In genomic region chr13:49472676-49473005, GRCm38 (mm10) we compare ENCODE assay signal across 23 mouse cellular contexts. TPM values are rescaled to one million over a fixed set of nuclear protein-coding genes. Genes with fewer than 3 reads are reported as not detected.
DNase-seq lines count a peak whose midpoint lies in the region; ATAC-seq and TF ChIP-seq lines count a peak whose summit lies in the region.
"Had no signal": no experiment of that assay in that cellular context is flagged by ENCODE, and none has a peak within 500 bp of the region (broad histone marks: within the 10 kb centered on the region; RNA-seq: fewer than 3 reads in every experiment).

No protein-coding gene starts in this region.

- H3K4me2 ChIP-seq in lung, embryonic 16.5 days (ENCODE audit: low read depth, low read length) = no peak overlapping the region
- H3K4me2 ChIP-seq in stomach, postnatal 0 days (replicated peaks; ENCODE audit: low read depth) = no peak overlapping the region
- H3K4me2 ChIP-seq: embryonic facial prominence, embryonic 12.5 days; embryonic facial prominence, embryonic 15.5 days; heart, embryonic 12.5 days; heart, embryonic 15.5 days; hindbrain, embryonic 12.5 days; hindbrain, embryonic 15.5 days had no signal

- no peaks in the 10 kb centered on the region for H3K4me1 ChIP-seq in heart, embryonic 10.5 days
- H3K4me1 ChIP-seq in lung, embryonic 16.5 days (replicated peaks; ENCODE audit: control insufficient read depth, insufficient read depth, low read length) = peaks cover 13% of the 10 kb centered on the region
- no peaks in the 10 kb centered on the region for H3K4me1 ChIP-seq in stomach, postnatal 0 days (replicated peaks; ENCODE audit: control insufficient read depth, insufficient read depth)
- H3K4me1 ChIP-seq: hindbrain, embryonic 15.5 days had no signal

- intact Hi-C loops in heart, postnatal 14 days (cut with DNase I) = no loop called here

- H3K4me3 ChIP-seq in heart, embryonic 10.5 days = no peak overlapping the region
- no peak overlapping the region for H3K4me3 ChIP-seq in lung, embryonic 16.5 days (ENCODE audit: low read length)
- H3K4me3 ChIP-seq in stomach, postnatal 0 days (ENCODE audit: low read depth, low read length) = no peak overlapping the region
- H3K4me3 ChIP-seq: embryonic facial prominence, embryonic 12.5 days; embryonic facial prominence, embryonic 15.5 days; heart, embryonic 12.5 days; heart, embryonic 15.5 days; hindbrain, embryonic 12.5 days; hindbrain, embryonic 15.5 days had no signal

- H3K36me3 ChIP-seq in heart, embryonic 10.5 days = no peaks in the 10 kb centered on the region
- H3K36me3 ChIP-seq in lung, embryonic 16.5 days (ENCODE audit: control insufficient read depth, insufficient read depth, low read length) = no peaks in the 10 kb centered on the region
- H3K36me3 ChIP-seq in stomach, postnatal 0 days (ENCODE audit: control insufficient read depth, insufficient read depth, low read length) = no peaks in the 10 kb centered on the region
- H3K36me3 ChIP-seq: embryonic facial prominence, embryonic 12.5 days; embryonic facial prominence, embryonic 15.5 days; heart, embryonic 12.5 days; heart, embryonic 15.5 days; hindbrain, embryonic 12.5 days; hindbrain, embryonic 15.5 days had no signal

- no peak for TF ChIP-seq CTCF in stomach, postnatal 0 days (IDR thresholded peaks at IDR 0.05; ENCODE audit: low read depth)

- H3K27me3 ChIP-seq in heart, embryonic 10.5 days (ENCODE audit: insufficient read depth, poor library complexity, severe bottlenecking) = no peaks in the 10 kb centered on the region
- H3K27me3 ChIP-seq in lung, embryonic 16.5 days (ENCODE audit: control insufficient read depth, insufficient read depth, low read depth, low read length) = no peaks in the 10 kb centered on the region
- H3K27me3 ChIP-seq in stomach, postnatal 0 days (ENCODE audit: control insufficient read depth, insufficient read depth, low read length) = no peaks in the 10 kb centered on the region
- H3K27me3 ChIP-seq: embryonic facial prominence, embryonic 12.5 days; embryonic facial prominence, embryonic 15.5 days; heart, embryonic 12.5 days; heart, embryonic 15.5 days; hindbrain, embryonic 12.5 days; hindbrain, embryonic 15.5 days had no signal

- no peak overlapping the region for H3K9ac ChIP-seq in lung, embryonic 16.5 days (ENCODE audit: low read length)
- H3K9ac ChIP-seq in stomach, postnatal 0 days (ENCODE audit: low read length) = no peak overlapping the region
- H3K9ac ChIP-seq: embryonic facial prominence, embryonic 12.5 days; embryonic facial prominence, embryonic 15.5 days; forebrain, postnatal 0 days; heart, embryonic 12.5 days; heart, embryonic 15.5 days; hindbrain, embryonic 12.5 days; hindbrain, embryonic 15.5 days had no signal

- no peak overlapping the region for H3K27ac ChIP-seq in heart, embryonic 10.5 days
- H3K27ac ChIP-seq in lung, embryonic 16.5 days (ENCODE audit: low read length) = peak overlapping the region; percentile 90
- H3K27ac ChIP-seq in stomach, postnatal 0 days (replicated peaks) = peak overlapping the region; percentile 36; the same call in 1 of the 2 replicates
- H3K27ac ChIP-seq: embryonic facial prominence, embryonic 12.5 days; embryonic facial prominence, embryonic 15.5 days; heart, embryonic 15.5 days; hindbrain, embryonic 12.5 days; hindbrain, embryonic 15.5 days had no signal

- no peak for TF ChIP-seq EP300 in stomach, postnatal 0 days (optimal IDR thresholded peaks at IDR 0.05)

- WGBS in heart, embryonic 10.5 days = 95% methylated on average over 6 of the region's 6 CpGs
- 66% methylated on average over 6 of the region's 6 CpGs for WGBS in lung, embryonic 16.5 days
- 85% methylated on average over 6 of the region's 6 CpGs for WGBS in stomach, postnatal 0 days

- peak; percentile 58 for DNase-seq in heart, embryonic 10.5 days (ENCODE audit: low spot score)
- DNase-seq in heart, postnatal 14 days = no peak
- DNase-seq in lung, adult 18-20 months = no peak
- DNase-seq in stomach, postnatal 0 days (ENCODE audit: low spot score) = no peak
- no peak for DNase-seq in ovary, postnatal 14 days (ENCODE audit: low spot score)
- DNase-seq: adrenal gland, adult 2 months; adrenal gland, postnatal 14 days; cerebellum, adult 11 months; cerebellum, adult 2 months; cerebellum, adult 9-11 months; cerebellum, postnatal 25 days; forebrain, postnatal 0 days; gastrocnemius, postnatal 36 days; heart, postnatal 10 days had no signal

- ATAC-seq in lung, embryonic 16.5 days (ENCODE audit: low read depth) = no peak
- ATAC-seq in stomach, postnatal 0 days (ENCODE audit: low FRiP score, low TSS enrichment) = no peak
- ATAC-seq: CD4-positive, CD25-positive, alpha-beta regulatory T cell, adult 4 months; forebrain, embryonic 14.5 days; forebrain, postnatal 0 days had no signal

- no peaks in the 10 kb centered on the region for H3K9me3 ChIP-seq in heart, embryonic 10.5 days
- H3K9me3 ChIP-seq in lung, embryonic 16.5 days (ENCODE audit: control insufficient read depth, low read length) = no peaks in the 10 kb centered on the region
- no peaks in the 10 kb centered on the region for H3K9me3 ChIP-seq in stomach, postnatal 0 days (ENCODE audit: control insufficient read depth, low read length)
- H3K9me3 ChIP-seq: embryonic facial prominence, embryonic 12.5 days; embryonic facial prominence, embryonic 15.5 days; heart, embryonic 12.5 days; heart, embryonic 15.5 days; hindbrain, embryonic 12.5 days; hindbrain, embryonic 15.5 days had no signal

RNA-seq across cellular contexts. Expression of gene Tes3-ps, which starts 20.5 kb away (rescaled TPM):
- 0.68 and 0.90 TPM in 2 replicates for polyA plus RNA-seq in heart, embryonic 10.5 days (2016; fragmentation: Nextera tagmentation; extraction: Ambion mirVana)
- total RNA-seq in heart, postnatal 14 days (2021) = 1 to 10 TPM; 1.2 to 1.4 TPM
- polyA plus RNA-seq in lung, embryonic 16.5 days (2015; fragmentation: Nextera tagmentation; extraction: Ambion mirVana) = 1.2 and 1.9 TPM in 2 replicates
- 0.35 and 0.45 TPM in 2 replicates for polyA plus RNA-seq in stomach, postnatal 0 days (2015; fragmentation: Nextera tagmentation; extraction: Ambion mirVana)
- polyA plus RNA-seq: adrenal gland, adult 2 months had no signal

RNA-seq across cellular contexts. Expression of gene Ecm2, which starts 32.0 kb away (rescaled TPM):
- polyA plus RNA-seq in heart, embryonic 10.5 days (2016; fragmentation: Nextera tagmentation; extraction: Ambion mirVana) = 0.63 and 0.84 TPM in 2 replicates
- 10 to 100 TPM; 16.4 to 19.1 TPM for total RNA-seq in heart, postnatal 14 days (2021)
- 1.9 and 2.3 TPM in 2 replicates for polyA plus RNA-seq in lung, embryonic 16.5 days (2015; fragmentation: Nextera tagmentation; extraction: Ambion mirVana)
- polyA plus RNA-seq in stomach, postnatal 0 days (2015; fragmentation: Nextera tagmentation; extraction: Ambion mirVana) = 2.0 and 2.2 TPM in 2 replicates

RNA-seq across cellular contexts. Expression of gene Ippk, which starts 51.6 kb away (rescaled TPM):
- polyA plus RNA-seq in heart, embryonic 10.5 days (2016; fragmentation: Nextera tagmentation; extraction: Ambion mirVana) = 15.8 and 18.5 TPM in 2 replicates
- 1 to 10 TPM; 7.1 to 7.4 TPM for total RNA-seq in heart, postnatal 14 days (2021)
- polyA plus RNA-seq in lung, embryonic 16.5 days (2015; fragmentation: Nextera tagmentation; extraction: Ambion mirVana) = 15.7 and 16.2 TPM in 2 replicates
- 22.1 and 23.4 TPM in 2 replicates for polyA plus RNA-seq in stomach, postnatal 0 days (2015; fragmentation: Nextera tagmentation; extraction: Ambion mirVana)
